Mouse (Mus musculus): ENCODE results near the gene Lnx1.

DNA sequence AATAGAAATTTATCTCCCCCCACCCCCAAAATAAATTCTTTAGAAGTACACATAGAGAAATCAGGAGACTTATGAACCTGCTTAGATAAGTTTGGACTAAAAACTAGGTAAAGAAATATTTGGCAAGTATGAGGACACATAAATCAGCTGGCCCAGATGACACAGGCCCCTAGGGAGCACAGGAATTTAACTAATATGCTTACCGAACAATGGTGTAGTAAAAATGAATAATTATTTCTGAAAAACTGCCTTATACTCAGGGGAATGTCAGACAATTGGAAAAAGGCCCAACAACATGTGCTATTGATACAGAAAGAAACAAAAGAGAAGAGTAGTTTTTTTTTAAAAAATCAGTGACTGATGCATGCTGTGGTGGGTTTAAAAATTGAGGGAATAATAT is 40.1 kb downstream of the Lnx1 start:
- TF ChIP-seq CTCF (conservative IDR thresholded peaks at IDR 0.05; ENCODE audit: insufficient read depth, insufficient read length, low read depth, low read length) (no peak), POLR2A (IDR thresholded peaks at IDR 0.05; ENCODE audit: low read depth, low read length) (no peak)

Data from kidney, adult 2 months (tissue).